In the genomic region with DNA sequence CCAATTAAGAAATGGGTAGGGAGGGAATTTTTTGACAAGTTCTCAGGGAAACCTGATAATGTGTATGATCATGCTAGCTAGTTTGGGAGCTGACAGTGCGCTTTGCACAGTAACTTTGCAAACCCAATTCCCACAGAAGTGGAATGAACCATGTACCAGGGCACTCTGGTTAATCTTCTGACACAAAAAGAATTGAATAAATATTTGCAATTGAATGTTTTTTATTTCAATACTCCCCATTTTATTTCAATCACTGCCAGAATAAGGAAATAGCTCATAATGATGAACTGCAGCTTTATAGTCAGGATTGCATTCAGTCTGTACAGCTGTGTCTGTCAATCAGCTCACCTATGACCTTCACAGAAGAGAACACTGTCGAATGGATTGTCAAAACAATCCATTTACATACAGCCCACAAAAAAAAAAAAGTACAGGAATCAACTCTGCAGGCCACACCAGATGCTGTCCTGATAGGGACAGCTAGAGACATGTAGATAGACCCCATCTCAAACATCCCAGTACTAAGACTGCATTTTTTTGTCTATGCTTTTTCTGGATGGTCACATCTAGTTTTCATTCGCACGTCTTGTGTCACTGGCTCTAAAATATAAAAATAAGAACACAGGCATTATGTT, we compare ENCODE assay signal across 9 mouse cellular contexts. TPM values are rescaled to one million over a fixed set of nuclear protein-coding genes. Genes with fewer than 3 reads are reported as not detected.
DNase-seq lines count a peak whose midpoint lies in the region; ATAC-seq lines count a peak whose summit lies in the region.
"Had no signal": no experiment of that assay in that cellular context is flagged by ENCODE, and none has a peak within 500 bp of the region (broad histone marks: within the 10 kb centered on the region; RNA-seq: fewer than 3 reads in every experiment).

No protein-coding gene starts in this region.

- no peak overlapping the region for H3K27ac ChIP-seq in lung, embryonic 16.5 days (ENCODE audit: low read length)
- 0 out of 2 replicates have a peak overlapping the region, but pooled peaks have one; percentile 17 for H3K27ac ChIP-seq in embryonic facial prominence, embryonic 15.5 days (replicated peaks)
- peak overlapping the region; percentile 47; the same call in 1 of the 2 replicates for H3K27ac ChIP-seq in limb, embryonic 12.5 days
- H3K27ac ChIP-seq in stomach, embryonic 14.5 days (ENCODE audit: low read length): no peak overlapping the region

- H3K9ac ChIP-seq in lung, embryonic 16.5 days (ENCODE audit: low read length): peak overlapping the region; percentile 83
- no peak overlapping the region for H3K9ac ChIP-seq in embryonic facial prominence, embryonic 15.5 days
- peak overlapping the region; percentile 94 for H3K9ac ChIP-seq in limb, embryonic 12.5 days (replicated peaks)
- H3K9ac ChIP-seq in stomach, embryonic 14.5 days (replicated peaks; ENCODE audit: low read depth, low read length): no peak overlapping the region

- peaks cover 9% of the 10 kb centered on the region for H3K4me1 ChIP-seq in lung, embryonic 16.5 days (replicated peaks; ENCODE audit: control insufficient read depth, insufficient read depth, low read length)
- peaks cover 12% of the 10 kb centered on the region for H3K4me1 ChIP-seq in embryonic facial prominence, embryonic 15.5 days
- H3K4me1 ChIP-seq in limb, embryonic 12.5 days (replicated peaks): peaks cover 16% of the 10 kb centered on the region
- H3K4me1 ChIP-seq in stomach, embryonic 14.5 days (ENCODE audit: control insufficient read depth, insufficient read depth, low read length): peaks cover 6% of the 10 kb centered on the region; the same call in 1 of the 2 replicates

- H3K9me3 ChIP-seq in lung, embryonic 16.5 days (ENCODE audit: control insufficient read depth, low read length): no peaks in the 10 kb centered on the region
- H3K9me3 ChIP-seq in embryonic facial prominence, embryonic 15.5 days (replicated peaks): no peaks in the 10 kb centered on the region
- no peaks in the 10 kb centered on the region for H3K9me3 ChIP-seq in limb, embryonic 12.5 days
- no peaks in the 10 kb centered on the region for H3K9me3 ChIP-seq in stomach, embryonic 14.5 days (ENCODE audit: control insufficient read depth, low read depth, low read length)

- H3K4me3 ChIP-seq in lung, embryonic 16.5 days (ENCODE audit: low read length): peak overlapping the region; percentile 67
- H3K4me3 ChIP-seq in embryonic facial prominence, embryonic 15.5 days (replicated peaks): peak overlapping the region; percentile 78
- peak overlapping the region; percentile 71 for H3K4me3 ChIP-seq in limb, embryonic 12.5 days (replicated peaks)
- H3K4me3 ChIP-seq in stomach, embryonic 14.5 days (ENCODE audit: low read depth, low read length): peak overlapping the region; percentile 96

- no peaks in the 10 kb centered on the region for H3K27me3 ChIP-seq in lung, embryonic 16.5 days (ENCODE audit: control insufficient read depth, insufficient read depth, low read depth, low read length)
- H3K27me3 ChIP-seq in embryonic facial prominence, embryonic 15.5 days: no peaks in the 10 kb centered on the region
- no peaks in the 10 kb centered on the region for H3K27me3 ChIP-seq in limb, embryonic 12.5 days
- H3K27me3 ChIP-seq in stomach, embryonic 14.5 days (ENCODE audit: control insufficient read depth, insufficient read depth, low read length): no peaks in the 10 kb centered on the region

- no peak for ATAC-seq in lung, embryonic 16.5 days (ENCODE audit: low read depth)
- ATAC-seq in embryonic facial prominence, embryonic 15.5 days (ENCODE audit: insufficient number of reproducible peaks, low FRiP score, low TSS enrichment, low read depth): no peak
- no peak for ATAC-seq in limb, embryonic 12.5 days (ENCODE audit: insufficient number of reproducible peaks, insufficient read depth, low FRiP score, low TSS enrichment, low read depth)
- no peak for ATAC-seq in stomach, embryonic 14.5 days (ENCODE audit: insufficient number of reproducible peaks, insufficient read depth, low FRiP score, low read depth)

- WGBS in lung, embryonic 16.5 days: 21% methylated on average over 4 of the region's 4 CpGs
- 24% methylated on average over 4 of the region's 4 CpGs for WGBS in embryonic facial prominence, embryonic 15.5 days
- 30% methylated on average over 4 of the region's 4 CpGs for WGBS in limb, embryonic 12.5 days
- 27% methylated on average over 4 of the region's 4 CpGs for WGBS in stomach, embryonic 14.5 days

- DNase-seq in lung, adult 18-20 months: no peak
- DNase-seq in layer of hippocampus, postnatal 36 days: no peak
- no peak for DNase-seq in adrenal gland, postnatal 14 days
- no peak for DNase-seq in kidney, adult 9 months
- DNase-seq: kidney, adult 18-20 months had no signal

- H3K4me2 ChIP-seq in lung, embryonic 16.5 days (ENCODE audit: low read depth, low read length): peak overlapping the region; percentile 55
- H3K4me2 ChIP-seq in embryonic facial prominence, embryonic 15.5 days (replicated peaks): peak overlapping the region; percentile 82
- H3K4me2 ChIP-seq in limb, embryonic 12.5 days: peak overlapping the region; percentile 69
- H3K4me2 ChIP-seq in stomach, embryonic 14.5 days (replicated peaks; ENCODE audit: low read depth, low read length): peak overlapping the region; percentile 61

- H3K36me3 ChIP-seq in lung, embryonic 16.5 days (ENCODE audit: control insufficient read depth, insufficient read depth, low read length): peaks cover 10% of the 10 kb centered on the region
- peaks cover 16% of the 10 kb centered on the region for H3K36me3 ChIP-seq in embryonic facial prominence, embryonic 15.5 days
- peaks cover 18% of the 10 kb centered on the region for H3K36me3 ChIP-seq in limb, embryonic 12.5 days
- peaks cover 13% of the 10 kb centered on the region for H3K36me3 ChIP-seq in stomach, embryonic 14.5 days (ENCODE audit: control insufficient read depth, insufficient read depth, low read length)

RNA-seq across cellular contexts. Expression of gene Zfp949, which starts 26.9 kb away (rescaled TPM):
- 11.2 and 12.5 TPM in 2 replicates for polyA plus RNA-seq in lung, embryonic 16.5 days (2015; fragmentation: Nextera tagmentation; extraction: Ambion mirVana)
- polyA plus RNA-seq in embryonic facial prominence, embryonic 15.5 days (2015; fragmentation: Nextera tagmentation; extraction: Ambion mirVana): 12.8 and 14.1 TPM in 2 replicates
- polyA plus RNA-seq in limb, embryonic 12.5 days (2016; fragmentation: Nextera tagmentation; extraction: Ambion mirVana): 12.7 and 14.3 TPM in 2 replicates
- polyA plus RNA-seq in stomach, embryonic 14.5 days (2014; fragmentation: Nextera tagmentation; extraction: Ambion mirVana): 10.1 and 16.1 TPM in 2 replicates
- 10 to 100 TPM; 22.4 to 24.7 TPM for total RNA-seq in layer of hippocampus, postnatal 36 days (2021)
- 9.1 and 11.7 TPM in 2 replicates for total RNA-seq in adrenal gland, postnatal 14 days (2021)

RNA-seq across cellular contexts. Expression of gene Syncrip, which starts 38.6 kb away (rescaled TPM):
- 82.4 and 89.0 TPM in 2 replicates for polyA plus RNA-seq in lung, embryonic 16.5 days (2015; fragmentation: Nextera tagmentation; extraction: Ambion mirVana)
- 83.1 and 86.0 TPM in 2 replicates for polyA plus RNA-seq in embryonic facial prominence, embryonic 15.5 days (2015; fragmentation: Nextera tagmentation; extraction: Ambion mirVana)
- 124 and 132 TPM in 2 replicates for polyA plus RNA-seq in limb, embryonic 12.5 days (2016; fragmentation: Nextera tagmentation; extraction: Ambion mirVana)
- 123 and 135 TPM in 2 replicates for polyA plus RNA-seq in stomach, embryonic 14.5 days (2014; fragmentation: Nextera tagmentation; extraction: Ambion mirVana)
- total RNA-seq in layer of hippocampus, postnatal 36 days (2021): 10 to 100 TPM; 69.5 to 70.8 TPM
- total RNA-seq in adrenal gland, postnatal 14 days (2021): 117 and 126 TPM in 2 replicates

RNA-seq across cellular contexts. Expression of gene Trim43a, which starts 59.7 kb away (rescaled TPM):
- 0.26 TPM in 1 of 2 replicates, not detected in the other for polyA plus RNA-seq in lung, embryonic 16.5 days (2015; fragmentation: Nextera tagmentation; extraction: Ambion mirVana)
- polyA plus RNA-seq in embryonic facial prominence, embryonic 15.5 days (2015; fragmentation: Nextera tagmentation; extraction: Ambion mirVana): not detected in 2 replicates
- polyA plus RNA-seq in limb, embryonic 12.5 days (2016; fragmentation: Nextera tagmentation; extraction: Ambion mirVana): 0.20 TPM in 1 of 2 replicates, not detected in the other
- not detected in 2 replicates for polyA plus RNA-seq in stomach, embryonic 14.5 days (2014; fragmentation: Nextera tagmentation; extraction: Ambion mirVana)
- total RNA-seq in layer of hippocampus, postnatal 36 days (2021): 1 to 10 TPM; 1.4 to 1.5 TPM
- 0.30 and 0.64 TPM in 2 replicates for total RNA-seq in adrenal gland, postnatal 14 days (2021)

Comparison
In these comparisons a context has a peak if more than half of its experiments do, and no peak if none do; other contexts are left out.
1. H3K27ac ChIP-seq: peak in embryonic facial prominence, embryonic 15.5 days (single experiment) and limb, embryonic 12.5 days (single experiment); none in lung, embryonic 16.5 days (single experiment) and stomach, embryonic 14.5 days (single experiment).
2. H3K9ac ChIP-seq: peak in lung, embryonic 16.5 days (single experiment) and limb, embryonic 12.5 days (single experiment); none in embryonic facial prominence, embryonic 15.5 days (single experiment) and stomach, embryonic 14.5 days (single experiment).
3. Peak in every context shown above with its lines, with median percentiles within 50 percentile points of each other: H3K4me2 ChIP-seq and H3K4me3 ChIP-seq.